Mouse (Mus musculus): ENCODE results near the gene Ermp1. TPM values are rescaled to one million over a fixed set of nuclear protein-coding genes. Genes with fewer than 3 reads are reported as not detected.

The Ermp1 gene
- 8.8 TPM for polyA plus RNA-seq (2012; fragmentation: generic; extraction: Trizol)
- long read RNA-seq, experiment 1, full-length matches to known transcripts, result 3 of 6 reads
- long read RNA-seq, experiment 1, partial matches to known transcripts, result 1 of 6 reads
- long read RNA-seq, experiment 1, other reads (novel, unspliced or antisense), result 2 of 6 reads
- long read RNA-seq, experiment 2, full-length matches to known transcripts, result 54 of 65 reads
- long read RNA-seq, experiment 2, partial matches to known transcripts, result 4 of 65 reads
- long read RNA-seq, experiment 2, other reads (novel, unspliced or antisense), result 7 of 65 reads

DNA sequence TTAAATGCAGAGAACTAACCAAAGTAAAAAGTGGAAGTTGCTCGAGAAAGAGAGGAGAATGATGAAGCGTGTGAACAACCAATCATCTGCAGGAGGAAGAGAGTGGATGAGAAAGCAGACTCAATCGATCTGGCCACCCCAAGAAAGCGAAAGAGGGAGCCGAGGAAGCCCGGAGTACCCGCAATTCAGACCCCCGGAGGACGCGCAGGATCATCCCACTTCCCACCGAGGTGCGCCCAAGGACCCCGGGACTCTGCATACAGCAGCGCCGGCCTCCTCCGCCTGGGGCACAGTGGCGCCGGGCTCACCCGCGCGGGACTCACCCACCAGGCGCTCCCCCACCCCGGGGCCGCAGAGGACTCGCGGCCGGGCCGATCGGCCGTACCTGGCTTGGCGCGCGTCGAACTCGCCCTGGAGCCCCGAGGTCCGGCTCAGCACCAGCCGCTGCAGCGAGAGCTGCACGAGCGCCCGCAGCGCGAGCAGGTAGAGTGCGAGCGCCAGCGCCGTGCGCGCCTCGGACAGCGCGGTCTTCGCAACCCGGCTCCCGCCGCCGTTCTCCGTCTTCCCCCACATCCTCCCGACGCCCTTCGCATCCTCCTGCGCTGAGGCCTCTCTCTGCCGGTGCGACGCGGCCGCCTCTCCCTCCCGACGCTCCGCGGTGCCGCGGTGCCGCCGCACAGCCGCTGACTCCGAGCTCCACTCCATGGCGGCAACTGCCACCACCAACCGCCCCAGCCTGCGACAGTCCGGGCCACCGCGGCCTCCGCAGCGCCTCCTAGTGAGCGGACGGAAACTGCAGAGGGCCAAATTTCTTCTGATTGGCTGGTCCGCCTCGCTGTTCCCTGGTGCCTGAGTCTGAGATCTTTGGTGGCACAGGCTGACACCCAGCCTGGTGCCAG lies at the start of gene Ermp1:
TSS of gene Ermp1 (minus strand) at position 765 of the 899 bp plus-strand sequence.
- Histone ChIP-seq H3K4me3 (ENCODE audit: insufficient read depth, poor library complexity, severe bottlenecking) (peak within 1 kb of the TSS; percentile 57), H3K79me3 (ENCODE audit: low read depth) (no peaks in the 10 kb centered on the region), H3K36me3 (ENCODE audit: control insufficient read depth, insufficient read depth) (peaks cover 7% of the 10 kb centered on the region), H3ac (ENCODE audit: control insufficient read depth, insufficient read length, low read depth) (peak within 1 kb of the TSS; percentile 66), H3K27me3 (ENCODE audit: control insufficient read depth, insufficient read depth, insufficient read length) (no peaks in the 10 kb centered on the region), H3K79me2 (ENCODE audit: control insufficient read depth, insufficient read depth) (no peaks in the 10 kb centered on the region)
- TF ChIP-seq CTCF (IDR thresholded peaks at IDR 0.05; ENCODE audit: control insufficient read depth, insufficient read depth, insufficient read length) (peak; percentile 93), MYOG (IDR thresholded peaks at IDR 0.05; ENCODE audit: control insufficient read depth, extremely low read depth, insufficient read length) (no peak)

DNA sequence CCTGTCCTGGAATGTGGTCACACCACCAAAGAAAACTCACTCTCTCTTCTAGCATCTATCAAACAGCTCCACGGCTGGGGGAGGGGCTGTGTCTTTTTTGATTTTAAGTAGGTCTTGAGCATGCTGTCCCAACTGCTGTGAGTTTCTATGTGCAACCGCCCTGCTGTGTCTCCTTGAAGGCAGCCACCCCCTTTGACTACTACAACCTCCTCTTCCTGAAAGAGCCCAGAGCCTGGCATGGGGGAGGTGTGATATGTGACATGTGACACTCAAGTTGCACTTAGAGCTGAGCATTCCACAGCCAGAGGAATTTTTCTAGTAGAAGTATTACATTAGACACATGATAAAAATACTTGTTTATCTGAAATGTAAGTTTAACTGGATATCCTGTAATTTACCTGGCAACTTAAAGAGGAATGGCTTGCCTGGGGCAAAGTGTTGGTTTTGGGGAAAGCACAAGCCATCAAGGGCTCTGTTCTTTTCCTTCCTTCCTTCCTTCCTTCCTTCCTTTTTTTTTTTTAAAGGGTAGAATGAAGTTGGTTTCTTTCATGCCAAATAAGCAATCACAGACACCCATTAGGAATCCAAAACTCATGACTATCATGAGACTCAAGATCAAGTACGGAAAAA lies 49.1 kb upstream of the Ermp1 start, which contains the start of gene Mlana:
TSS of gene Mlana (plus strand) at position 580 of the 630 bp plus-strand sequence.
- Histone ChIP-seq H3K27me3 (ENCODE audit: control insufficient read depth, insufficient read depth, insufficient read length) (peaks cover 3% of the 10 kb centered on the region), H3K79me3 (ENCODE audit: low read depth) (no peaks in the 10 kb centered on the region), H3ac (ENCODE audit: control insufficient read depth, insufficient read length, low read depth) (no peak within 1 kb of the TSS), H3K4me3 (ENCODE audit: insufficient read depth, poor library complexity, severe bottlenecking) (no peak within 1 kb of the TSS), H3K79me2 (ENCODE audit: control insufficient read depth, insufficient read depth) (no peaks in the 10 kb centered on the region), H3K36me3 (ENCODE audit: control insufficient read depth, insufficient read depth) (no peaks in the 10 kb centered on the region)
- TF ChIP-seq MYOG (IDR thresholded peaks at IDR 0.05; ENCODE audit: control insufficient read depth, extremely low read depth, insufficient read length) (no peak), MYOD1 (IDR thresholded peaks at IDR 0.05; ENCODE audit: control insufficient read depth, insufficient read length, low read depth) (no peak), MAX (IDR thresholded peaks at IDR 0.05) (no peak), FOSL1 (IDR thresholded peaks at IDR 0.05; ENCODE audit: insufficient read depth, low read length, poor library complexity, severe bottlenecking) (no peak), CTCF (IDR thresholded peaks at IDR 0.05; ENCODE audit: control insufficient read depth, insufficient read depth, insufficient read length) (no peak), CEBPB (IDR thresholded peaks at IDR 0.05; ENCODE audit: low read depth) (no peak), USF1 (IDR thresholded peaks at IDR 0.05; ENCODE audit: low read depth) (no peak)

DNA sequence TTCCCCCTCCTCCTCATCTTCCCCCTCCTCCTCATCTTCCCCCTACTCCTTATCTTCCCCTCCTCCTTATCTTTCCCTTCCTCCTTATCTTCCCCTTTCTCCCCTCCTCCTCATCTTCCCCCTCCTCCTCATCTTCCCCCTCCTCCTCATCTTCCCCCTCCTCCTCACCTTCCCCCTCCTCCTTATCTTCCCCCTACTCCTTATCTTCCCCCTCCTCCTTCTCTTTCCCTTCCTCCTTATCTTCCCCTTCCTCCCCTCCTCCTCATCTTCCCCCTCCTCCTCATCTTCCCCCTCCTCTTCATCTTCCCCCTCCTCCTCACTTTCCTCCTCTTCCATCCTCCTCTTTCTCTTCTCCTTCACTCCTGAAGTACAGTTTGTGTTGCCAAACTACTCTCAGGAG lies 48.6 kb upstream of the Ermp1 start:
- Histone ChIP-seq H3K36me3 (ENCODE audit: control insufficient read depth, insufficient read depth) (no peaks in the 10 kb centered on the region), H3K27me3 (ENCODE audit: control insufficient read depth, insufficient read depth, insufficient read length) (peaks cover 3% of the 10 kb centered on the region), H3K4me3 (ENCODE audit: insufficient read depth, poor library complexity, severe bottlenecking) (no peak overlapping the region), H3K79me3 (ENCODE audit: low read depth) (no peaks in the 10 kb centered on the region), H3ac (ENCODE audit: control insufficient read depth, insufficient read length, low read depth) (no peak overlapping the region), H3K79me2 (ENCODE audit: control insufficient read depth, insufficient read depth) (no peaks in the 10 kb centered on the region)
- TF ChIP-seq CTCF (IDR thresholded peaks at IDR 0.05; ENCODE audit: control insufficient read depth, insufficient read depth, insufficient read length) (no peak), MYOD1 (IDR thresholded peaks at IDR 0.05; ENCODE audit: control insufficient read depth, insufficient read length, low read depth) (no peak), USF1 (IDR thresholded peaks at IDR 0.05; ENCODE audit: low read depth) (no peak), FOSL1 (IDR thresholded peaks at IDR 0.05; ENCODE audit: insufficient read depth, low read length, poor library complexity, severe bottlenecking) (no peak), CEBPB (IDR thresholded peaks at IDR 0.05; ENCODE audit: low read depth) (no peak), MAX (IDR thresholded peaks at IDR 0.05) (no peak), MYOG (IDR thresholded peaks at IDR 0.05; ENCODE audit: control insufficient read depth, extremely low read depth, insufficient read length) (no peak)

DNA sequence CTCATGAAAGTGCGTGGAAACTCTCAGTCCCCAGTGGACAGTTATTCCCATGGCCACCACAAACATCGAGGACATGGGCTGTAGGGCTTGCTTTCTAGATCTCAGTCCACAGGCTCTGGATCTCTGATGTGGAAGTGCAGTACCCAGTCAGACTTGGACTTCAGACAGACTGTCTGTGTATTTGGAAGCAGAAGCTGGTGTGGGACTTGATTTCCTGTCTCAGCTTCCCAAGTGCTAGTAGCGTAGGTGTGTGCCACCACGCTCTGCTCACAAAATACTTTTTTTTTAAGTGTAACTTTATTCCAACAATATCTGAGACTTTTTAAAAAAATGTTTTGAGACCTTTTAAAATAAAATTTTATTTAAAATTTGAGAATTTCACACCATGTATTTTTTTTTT lies 48.1 kb upstream of the Ermp1 start:
- no peaks in the 10 kb centered on the region for H3K79me3 ChIP-seq (ENCODE audit: low read depth)

DNA sequence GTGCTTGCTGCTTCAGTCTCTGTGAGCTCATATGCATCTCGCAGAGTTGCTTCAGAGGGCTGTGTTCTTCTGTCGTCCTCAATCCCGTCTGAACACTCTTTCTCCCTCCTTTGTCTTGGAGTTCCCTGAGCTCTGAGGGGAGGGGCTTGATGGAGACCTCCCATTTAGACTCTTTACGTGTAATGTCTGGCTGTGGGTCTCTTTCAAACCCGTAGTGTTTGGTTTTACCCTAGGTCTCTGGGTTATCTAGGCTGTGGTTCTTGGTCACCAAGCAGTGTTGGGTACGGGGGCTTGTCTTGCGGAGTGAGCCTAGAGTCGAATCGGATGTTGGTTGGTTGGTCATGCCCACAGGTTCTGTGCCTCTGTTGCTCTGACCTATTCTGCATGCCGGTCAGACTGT lies 46.9 kb upstream of the Ermp1 start:
- H3K79me3 ChIP-seq (ENCODE audit: low read depth), result no peaks in the 10 kb centered on the region
- no peak for TF ChIP-seq CEBPB (IDR thresholded peaks at IDR 0.05; ENCODE audit: low read depth)
- no peak for TF ChIP-seq FOSL1 (IDR thresholded peaks at IDR 0.05; ENCODE audit: insufficient read depth, low read length, poor library complexity, severe bottlenecking)
- no peak for TF ChIP-seq MYOG (IDR thresholded peaks at IDR 0.05; ENCODE audit: control insufficient read depth, extremely low read depth, insufficient read length)
- no peak for TF ChIP-seq CTCF (IDR thresholded peaks at IDR 0.05; ENCODE audit: control insufficient read depth, insufficient read depth, insufficient read length)
- no peak overlapping the region for H3K4me3 ChIP-seq (ENCODE audit: insufficient read depth, poor library complexity, severe bottlenecking)
- H3K79me2 ChIP-seq (ENCODE audit: control insufficient read depth, insufficient read depth), result no peaks in the 10 kb centered on the region
- H3ac ChIP-seq (ENCODE audit: control insufficient read depth, insufficient read length, low read depth), result no peak overlapping the region
- H3K27me3 ChIP-seq (ENCODE audit: control insufficient read depth, insufficient read depth, insufficient read length), result no peaks in the 10 kb centered on the region
- no peaks in the 10 kb centered on the region for H3K36me3 ChIP-seq (ENCODE audit: control insufficient read depth, insufficient read depth)

More for the DNA sequence above, 48.1 kb upstream of the Ermp1 start:
- Histone ChIP-seq H3ac (ENCODE audit: control insufficient read depth, insufficient read length, low read depth) (no peak overlapping the region), H3K79me2 (ENCODE audit: control insufficient read depth, insufficient read depth) (no peaks in the 10 kb centered on the region), H3K27me3 (ENCODE audit: control insufficient read depth, insufficient read depth, insufficient read length) (peaks cover 3% of the 10 kb centered on the region), H3K4me3 (ENCODE audit: insufficient read depth, poor library complexity, severe bottlenecking) (no peak overlapping the region), H3K36me3 (ENCODE audit: control insufficient read depth, insufficient read depth) (no peaks in the 10 kb centered on the region)
- no peak for TF ChIP-seq CEBPB (IDR thresholded peaks at IDR 0.05; ENCODE audit: low read depth)
- no peak for TF ChIP-seq MYOD1 (IDR thresholded peaks at IDR 0.05; ENCODE audit: control insufficient read depth, insufficient read length, low read depth)
- TF ChIP-seq FOSL1 (IDR thresholded peaks at IDR 0.05; ENCODE audit: insufficient read depth, low read length, poor library complexity, severe bottlenecking), result no peak
- no peak for TF ChIP-seq MAX (IDR thresholded peaks at IDR 0.05)
- TF ChIP-seq MYOG (IDR thresholded peaks at IDR 0.05; ENCODE audit: control insufficient read depth, extremely low read depth, insufficient read length), result no peak
- TF ChIP-seq CTCF (IDR thresholded peaks at IDR 0.05; ENCODE audit: control insufficient read depth, insufficient read depth, insufficient read length), result no peak
- TF ChIP-seq USF1 (IDR thresholded peaks at IDR 0.05; ENCODE audit: low read depth), result no peak

All from C2C12 (cell line).